Mouse (Mus musculus) CD4-positive, CD25-positive, alpha-beta regulatory T cell, adult 9 weeks (primary cell): ENCODE results near the gene Mbtps2. TPM values are rescaled to one million over a fixed set of nuclear protein-coding genes. Genes with fewer than 3 reads are reported as not detected.

ENCODE experiments used
- polyA plus RNA-seq: library from polyadenylated mRNA; unstranded; fragments of 100-300 nt; shearing (Covaris generic); gene quantifications from one replicate; pipeline ENCODE4 v1.2.1, GENCODE M21; 2017

Mbtps2 gene
- polyA plus RNA-seq: 17.5 TPM

DNA sequence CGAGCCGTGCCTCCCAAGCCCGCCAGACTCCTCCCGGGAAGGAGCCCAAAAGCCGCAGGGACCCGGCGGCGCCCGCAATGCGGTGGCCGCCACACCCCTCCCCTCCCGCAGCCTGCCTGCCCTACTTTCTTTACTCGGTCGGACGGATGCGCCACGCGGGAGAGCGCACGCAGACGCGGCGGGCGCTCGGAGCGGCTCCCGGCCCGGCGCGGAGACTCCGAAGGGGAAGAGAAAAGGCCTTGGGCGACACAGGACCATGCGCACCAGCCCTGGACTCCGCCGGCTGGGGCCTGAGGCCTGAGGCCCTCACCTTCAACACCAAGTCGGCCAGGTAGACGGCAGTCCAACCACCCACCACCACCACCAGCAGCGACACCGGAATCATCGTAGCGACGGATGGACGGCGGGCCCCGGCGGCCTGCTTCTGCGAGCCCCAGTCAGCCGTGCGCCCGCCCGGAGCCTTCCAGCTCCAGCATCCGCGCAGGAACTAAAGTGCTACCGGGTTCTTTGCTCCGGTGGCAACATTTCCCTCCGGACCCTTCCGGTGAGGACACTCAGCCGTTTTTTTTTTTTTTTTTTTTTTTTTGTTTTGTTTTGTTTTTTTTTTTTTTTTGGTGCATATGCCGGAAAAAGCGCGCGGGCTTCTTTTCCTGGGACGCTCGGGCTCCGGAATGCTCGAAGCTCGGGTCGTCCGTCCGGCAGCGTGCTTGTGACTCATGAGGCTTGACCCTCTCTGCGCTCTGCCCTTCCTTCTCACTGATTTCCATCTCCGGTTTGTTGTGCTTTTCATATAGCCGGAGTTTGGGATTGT lies at the start of gene Mbtps2:
Gene Mbtps2, minus strand, starts transcription at position 530 of the 811 bp plus-strand sequence.

DNA sequence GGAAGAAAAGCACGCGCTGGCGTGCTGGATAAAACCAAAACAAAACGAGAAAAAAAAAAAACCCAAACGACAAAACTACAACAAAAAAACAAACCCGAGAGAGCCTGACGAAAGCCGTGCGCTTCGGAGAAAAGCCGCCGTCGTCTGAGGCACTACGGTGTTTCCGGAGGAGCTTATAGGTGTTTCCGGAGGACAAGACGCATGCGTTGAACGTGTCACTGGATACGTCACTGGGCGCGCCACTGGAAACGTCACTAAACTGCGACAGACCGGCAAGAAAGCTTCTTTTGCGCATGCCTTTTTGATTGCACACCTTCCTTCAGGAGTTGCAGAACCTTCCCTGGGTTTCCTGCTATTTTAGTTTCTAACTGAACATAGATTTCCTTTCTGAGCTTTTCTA lies 29.7 kb downstream of the Mbtps2 start, which contains the start of gene Yy2:
Gene Yy2, minus strand, starts transcription at position 146 of the 400 bp plus-strand sequence.

DNA sequence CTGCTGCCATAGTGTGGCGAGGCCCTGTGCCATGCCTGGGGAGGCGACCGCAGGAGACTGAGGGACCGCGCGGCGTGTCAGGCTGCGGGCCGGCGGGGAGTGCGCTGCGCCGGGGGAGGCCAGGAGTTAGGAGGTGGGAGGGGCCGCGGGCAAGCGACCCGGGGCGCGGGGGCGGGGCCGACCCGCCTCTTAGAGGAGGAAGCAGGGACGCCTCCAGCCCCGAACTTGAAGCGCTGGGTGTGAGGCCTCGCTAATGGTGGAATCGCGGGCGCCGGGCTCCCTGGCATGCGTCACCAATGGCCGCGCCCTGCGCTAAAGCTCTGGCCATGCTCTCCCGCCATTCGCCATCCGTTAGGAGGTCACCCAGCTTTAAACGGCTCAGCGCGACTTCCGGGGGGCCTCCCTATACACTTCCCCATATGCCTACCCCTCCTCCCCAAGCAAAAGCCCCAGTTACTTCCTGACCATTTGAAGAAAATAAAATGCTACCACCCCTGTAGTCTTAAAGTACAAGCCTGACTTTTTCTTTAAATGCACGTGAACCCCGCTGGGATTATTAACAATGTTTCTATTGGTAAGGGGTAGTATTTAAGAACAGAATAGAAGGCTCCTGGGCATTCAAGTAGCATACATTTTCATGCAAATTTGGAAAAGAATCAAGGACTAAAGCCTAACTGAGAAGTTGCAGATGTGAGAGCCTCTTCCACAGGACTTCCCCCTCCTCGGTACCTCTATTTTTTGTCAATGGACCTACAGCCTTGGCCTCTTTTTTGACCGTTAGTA lies 106.4 kb downstream of the Mbtps2 start, which contains the start of gene Sms:
Gene Sms, minus strand, starts transcription at position 344 of the 783 bp plus-strand sequence.

Other genes starting within 250 kb of the Mbtps2 start
- 0.07 TPM for gene Phex, start 183.4 kb downstream of the Mbtps2 start, polyA plus RNA-seq
- gene Sms, start 106.4 kb downstream of the Mbtps2 start, polyA plus RNA-seq: 79.3 TPM
- gene Yy2, start 29.7 kb downstream of the Mbtps2 start, polyA plus RNA-seq: 2.5 TPM
- gene Smpx, start 100.2 kb upstream of the Mbtps2 start, polyA plus RNA-seq: not detected
- not detected for gene Klhl34, start 219.7 kb upstream of the Mbtps2 start, polyA plus RNA-seq